ENCODE assay signal across 19 mouse cellular contexts in genomic region chr12:113202008-113202407, GRCm38 (mm10). TPM values are rescaled to one million over a fixed set of nuclear protein-coding genes. Genes with fewer than 3 reads are reported as not detected.
DNase-seq lines count a peak whose midpoint lies in the region; ATAC-seq lines count a peak whose summit lies in the region.
"Had no signal": no experiment of that assay in that cellular context is flagged by ENCODE, and none has a peak within 500 bp of the region (broad histone marks: within the 10 kb centered on the region; RNA-seq: fewer than 3 reads in every experiment).

No protein-coding gene starts in this region.

- no peaks in the 10 kb centered on the region for H3K27me3 ChIP-seq in hindbrain, embryonic 14.5 days (ENCODE audit: control insufficient read depth, insufficient read depth, low read length)
- H3K27me3 ChIP-seq: embryonic facial prominence, embryonic 13.5 days; forebrain, embryonic 12.5 days; heart, embryonic 15.5 days; hindbrain, embryonic 13.5 days; intestine, embryonic 15.5 days; Patski had no signal

- no peaks in the 10 kb centered on the region for H3K36me3 ChIP-seq in hindbrain, embryonic 14.5 days (replicated peaks; ENCODE audit: control insufficient read depth, insufficient read depth)
- H3K36me3 ChIP-seq: embryonic facial prominence, embryonic 13.5 days; forebrain, embryonic 12.5 days; heart, embryonic 15.5 days; hindbrain, embryonic 13.5 days; intestine, embryonic 15.5 days had no signal

- no peaks in the 10 kb centered on the region for H3K4me1 ChIP-seq in hindbrain, embryonic 14.5 days (replicated peaks; ENCODE audit: control insufficient read depth, insufficient read depth, low read length)
- H3K4me1 ChIP-seq: embryonic facial prominence, embryonic 13.5 days; forebrain, embryonic 12.5 days; heart, embryonic 15.5 days; hindbrain, embryonic 13.5 days; intestine, embryonic 15.5 days had no signal

- no peak overlapping the region for H3K4me2 ChIP-seq in hindbrain, embryonic 14.5 days (replicated peaks)
- H3K4me2 ChIP-seq: embryonic facial prominence, embryonic 13.5 days; forebrain, embryonic 12.5 days; heart, embryonic 11.5 days; heart, embryonic 15.5 days; hindbrain, embryonic 13.5 days; intestine, embryonic 15.5 days had no signal

- 0 out of 2 replicates have a peak, but pooled peaks cover 4% of the 10 kb centered on the region for H3K9me3 ChIP-seq in hindbrain, embryonic 14.5 days (ENCODE audit: control insufficient read depth, low read length)
- H3K9me3 ChIP-seq: embryonic facial prominence, embryonic 13.5 days; forebrain, embryonic 12.5 days; heart, embryonic 15.5 days; hindbrain, embryonic 13.5 days; intestine, embryonic 15.5 days had no signal

- H3K9ac ChIP-seq in hindbrain, embryonic 14.5 days = no peak overlapping the region
- H3K9ac ChIP-seq: embryonic facial prominence, embryonic 13.5 days; forebrain, embryonic 12.5 days; heart, embryonic 15.5 days; hindbrain, embryonic 13.5 days; intestine, embryonic 15.5 days had no signal

- ATAC-seq in hindbrain, embryonic 14.5 days (ENCODE audit: low FRiP score) = no peak
- ATAC-seq: CD4-positive, CD25-positive, alpha-beta regulatory T cell, adult 4 months; forebrain, embryonic 16.5 days; intestine, embryonic 15.5 days; Patski had no signal

- H3K27ac ChIP-seq in hindbrain, embryonic 14.5 days = no peak overlapping the region
- H3K27ac ChIP-seq: embryonic facial prominence, embryonic 13.5 days; forebrain, embryonic 12.5 days; heart, embryonic 15.5 days; hindbrain, embryonic 13.5 days; intestine, embryonic 15.5 days had no signal

- H3K4me3 ChIP-seq in hindbrain, embryonic 14.5 days (replicated peaks; ENCODE audit: low read length) = no peak overlapping the region
- H3K4me3 ChIP-seq: embryonic facial prominence, embryonic 13.5 days; forebrain, embryonic 12.5 days; heart, embryonic 15.5 days; hindbrain, embryonic 13.5 days; intestine, embryonic 15.5 days had no signal

- peak; percentile 36 to 55 for DNase-seq in cerebellum, postnatal 10 days
- DNase-seq in cerebellum, postnatal 36 days = no peak
- DNase-seq in thymus, postnatal 4 days = peak; percentile 48
- DNase-seq in thymus, adult 18-20 months = no peak
- peak; percentile 80 for DNase-seq in R1 (ENCODE audit: low read depth, low spot score)
- no peak for DNase-seq in embryo, embryonic 11 days
- no peak for DNase-seq in hindbrain, embryonic 14.5 days (ENCODE audit: low spot score)
- DNase-seq: adrenal gland, adult 8-10 months; B cell, adult 2 months; gastrocnemius, postnatal 10 days had no signal

RNA-seq across cellular contexts. Expression of gene Tmem121, which starts 16.3 kb away (rescaled TPM):
- polyA plus RNA-seq in hindbrain, embryonic 14.5 days (2014; fragmentation: Nextera tagmentation; extraction: Ambion mirVana) = 28.0 and 33.4 TPM in 2 replicates
- polyA plus RNA-seq: CD4-positive, CD25-positive, alpha-beta regulatory T cell, adult 4 months had no signal

RNA-seq across cellular contexts. Expression of gene Tedc1, which starts 45.8 kb away (rescaled TPM):
- polyA plus RNA-seq in hindbrain, embryonic 14.5 days (2014; fragmentation: Nextera tagmentation; extraction: Ambion mirVana) = 10.2 and 14.4 TPM in 2 replicates

RNA-seq across cellular contexts. Expression of gene Crip1, which starts 55.9 kb away (rescaled TPM):
- polyA plus RNA-seq in hindbrain, embryonic 14.5 days (2014; fragmentation: Nextera tagmentation; extraction: Ambion mirVana) = 30.5 and 34.4 TPM in 2 replicates

Comparison
In these comparisons a context has a peak if more than half of its experiments do, and no peak if none do; other contexts are left out.
1. DNase-seq: peak in cerebellum, postnatal 10 days (2 of 2), thymus, postnatal 4 days (single experiment) and R1 (single experiment); none in cerebellum, postnatal 36 days (0 of 2), thymus, adult 18-20 months (0 of 2), embryo, embryonic 11 days (single experiment) and hindbrain, embryonic 14.5 days (single experiment).